Mouse (Mus musculus) stomach, postnatal 0 days (tissue): ENCODE results near the gene Ajap1. TPM values are rescaled to one million over a fixed set of nuclear protein-coding genes. Genes with fewer than 3 reads are reported as not detected.

Experiments used
- ATAC-seq: fragments of 200-750 bp; cut with Nextera tagmentation; 2 replicates; pipeline ENCODE4 v1.8.0; 2017; ENCODE audit not compliant: low FRiP score, low TSS enrichment
- DNase-seq: peaks from one replicate; pipeline ENCODE4 v3.0.0-alpha.2; 2016; ENCODE audit warnings: low spot score
- H3K27ac ChIP-seq: fragments of 300-500 bp; sonication (generic); replicated peaks from 2 replicates; pipeline ENCODE4 v1.5.1; 2014; ENCODE audit warnings: mild to moderate bottlenecking, control low read depth
- H3K27me3 ChIP-seq: fragments of 300-500 bp; sonication (generic); 2 replicates; pipeline ENCODE4 v1.6.1; 2014; ENCODE audit warnings: low read length; ENCODE audit not compliant: control insufficient read depth, insufficient read depth
- H3K36me3 ChIP-seq: fragments of 300-500 bp; sonication (generic); 2 replicates; pipeline ENCODE4 v1.6.1; 2014; ENCODE audit warnings: low read length, mixed read lengths; ENCODE audit not compliant: control insufficient read depth, insufficient read depth
- H3K4me1 ChIP-seq: fragments of 300-500 bp; sonication (generic); replicated peaks from 2 replicates; pipeline ENCODE4 v1.6.1; 2014; ENCODE audit warnings: antibody characterized with exemption; ENCODE audit not compliant: control insufficient read depth, insufficient read depth
- H3K4me2 ChIP-seq: fragments of 300-500 bp; sonication (generic); replicated peaks from 2 replicates; pipeline ENCODE4 v1.6.1; 2014; ENCODE audit warnings: low read depth, mild to moderate bottlenecking, control low read depth, moderate library complexity
- H3K4me3 ChIP-seq: fragments of 300-500 bp; sonication (generic); 2 replicates; pipeline ENCODE4 v1.5.1; 2014; ENCODE audit warnings: low read depth, low read length, control low read depth
- H3K9ac ChIP-seq: fragments of 300-500 bp; sonication (generic); 2 replicates; pipeline ENCODE4 v1.6.1; 2014; ENCODE audit warnings: mild to moderate bottlenecking, low read length, control low read depth, mixed read lengths
- H3K9me3 ChIP-seq: fragments of 300-500 bp; sonication (generic); 2 replicates; pipeline ENCODE4 v1.6.1; 2016; ENCODE audit warnings: low read length; ENCODE audit not compliant: control insufficient read depth
- CTCF ChIP-seq: IDR thresholded peaks from 2 replicates; pipeline ENCODE4 v1.5.1; 2016; ENCODE audit warnings: antibody characterized with exemption, low read depth, mild to moderate bottlenecking, moderate library complexity
- EP300 ChIP-seq: optimal IDR thresholded peaks from 2 replicates; pipeline ENCODE3; 2016; ENCODE audit warnings: antibody characterized with exemption
- whole genome bisulfite sequencing: fragments of 180-500 bp; shearing (Covaris S2); extraction: QIAGEN DNeasy Blood & Tissue Kit; methylation state at CpG from one replicate; pipeline ENCODE4 v1.1.7; 2014; 5-methylcytosine and 5-hydroxymethylcytosine counted together
- polyA plus RNA-seq: library from polyadenylated mRNA; unstranded; fragments of >200 nt; fragmentation: Nextera tagmentation; extraction: Ambion mirVana; gene quantifications from 2 replicates; pipeline ENCODE4 v1.2.1, GENCODE M21; 2015

The Ajap1 gene
- polyA plus RNA-seq, 1 experiment from 2014 or later, result 0.33 TPM

DNA sequence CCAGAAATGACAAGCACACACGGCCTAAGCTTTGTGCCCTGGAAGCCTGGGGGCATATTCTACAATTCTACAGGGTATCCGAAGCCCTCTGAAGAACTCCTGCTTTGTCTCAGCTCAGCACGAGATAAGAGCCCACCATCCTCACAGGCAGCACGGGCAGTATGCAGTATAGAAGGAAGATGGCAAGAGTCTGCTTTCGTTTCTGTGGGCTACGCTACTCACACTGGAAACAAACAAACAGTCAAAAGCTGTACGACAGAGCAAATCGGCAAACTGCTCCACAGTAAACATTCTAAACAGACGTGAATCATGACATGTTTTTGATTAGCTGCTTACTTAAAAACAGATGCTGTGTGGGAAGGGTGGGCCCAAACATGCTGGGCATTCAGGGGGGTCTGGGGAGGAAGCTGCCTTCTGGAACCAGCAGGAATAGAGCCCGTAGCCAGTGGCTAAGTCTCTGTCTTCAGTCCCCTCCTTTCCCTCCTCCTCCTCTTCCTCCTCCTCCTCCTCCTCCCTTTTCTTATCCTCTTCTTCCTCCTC, 113.9 kb downstream of the Ajap1 start:
- no peaks in the 10 kb centered on the region for H3K4me1 ChIP-seq
- no peaks in the 10 kb centered on the region for H3K36me3 ChIP-seq
- H3K27ac ChIP-seq, result no peak overlapping the region
- no peak for DNase-seq
- no peaks in the 10 kb centered on the region for H3K9me3 ChIP-seq
- H3K9ac ChIP-seq, result no peak overlapping the region
- no peak for ATAC-seq
- TF ChIP-seq CTCF (no peak), EP300 (no peak)
- WGBS, result 51% methylated on average over 10 of the region's 10 CpGs
- H3K4me3 ChIP-seq, result no peak overlapping the region
- no peaks in the 10 kb centered on the region for H3K27me3 ChIP-seq
- H3K4me2 ChIP-seq, result no peak overlapping the region

DNA sequence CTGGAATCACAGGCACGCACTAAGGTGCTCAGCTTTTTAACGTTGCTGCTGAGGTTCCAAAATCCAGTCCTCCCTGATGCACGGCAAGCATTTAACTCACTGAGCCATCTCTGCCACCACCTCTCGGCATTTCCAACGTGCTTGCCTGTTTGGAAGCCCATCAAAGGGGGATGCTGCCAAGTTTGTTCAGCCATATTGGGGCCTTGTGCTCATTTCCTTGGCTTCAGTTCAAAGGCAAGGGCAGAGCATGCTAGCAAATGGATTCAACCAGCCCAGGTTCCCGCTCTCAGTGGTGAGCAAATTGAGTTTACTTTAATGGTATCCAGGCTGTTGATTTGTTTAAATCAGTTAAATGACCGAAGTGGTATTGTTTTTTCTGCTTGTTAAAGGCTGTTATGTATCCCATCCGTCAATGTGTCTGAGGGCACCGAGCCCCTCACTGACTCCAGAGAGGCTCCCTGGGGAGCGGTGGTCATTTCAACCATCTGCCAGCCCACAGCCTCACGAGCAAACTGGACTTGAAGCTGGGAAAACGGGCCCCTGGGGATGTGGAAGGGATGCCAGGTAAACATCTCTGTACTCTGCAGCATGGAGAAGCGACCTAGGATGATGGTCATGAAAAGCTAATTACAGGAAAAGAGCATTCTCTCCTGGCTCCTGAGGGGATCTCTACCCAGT, 121.6 kb downstream of the Ajap1 start:
- no peaks in the 10 kb centered on the region for H3K9me3 ChIP-seq
- H3K4me2 ChIP-seq, result no peak overlapping the region
- H3K4me3 ChIP-seq, result no peak overlapping the region
- DNase-seq (no peak), ATAC-seq (no peak)
- H3K4me1 ChIP-seq, result no peaks in the 10 kb centered on the region
- TF ChIP-seq CTCF (no peak), EP300 (no peak)
- no peaks in the 10 kb centered on the region for H3K36me3 ChIP-seq
- H3K9ac ChIP-seq, result no peak overlapping the region
- no peaks in the 10 kb centered on the region for H3K27me3 ChIP-seq
- H3K27ac ChIP-seq, result no peak overlapping the region
- 42% methylated on average over 13 of the region's 13 CpGs for WGBS

- no peak for DNase-seq
- H3K36me3 ChIP-seq, result no peaks in the 10 kb centered on the region
- no peak overlapping the region for H3K9ac ChIP-seq
- no peak overlapping the region for H3K4me2 ChIP-seq
- H3K4me3 ChIP-seq, result no peak overlapping the region
- no peaks in the 10 kb centered on the region for H3K9me3 ChIP-seq
- H3K27me3 ChIP-seq, result no peaks in the 10 kb centered on the region
- no peak for ATAC-seq
- no peak overlapping the region for H3K27ac ChIP-seq
- TF ChIP-seq EP300 (no peak), CTCF (no peak)
- H3K4me1 ChIP-seq, result no peaks in the 10 kb centered on the region
- 47% methylated on average over 7 of the region's 7 CpGs for WGBS
Measured at GRCm38 (mm10) chr4:153358243-153358550, 124.4 kb downstream of the Ajap1 start.

GRCm38 (mm10) chr4:153357539-153358242, 124.9 kb downstream of the Ajap1 start:
- no peak for TF ChIP-seq CTCF
- no peak for TF ChIP-seq EP300
- DNase-seq (peak; percentile 47), ATAC-seq (no peak)
- Histone ChIP-seq H3K4me2 (no peak overlapping the region), H3K4me1 (no peaks in the 10 kb centered on the region), H3K27ac (no peak overlapping the region), H3K9me3 (no peaks in the 10 kb centered on the region), H3K9ac (no peak overlapping the region), H3K36me3 (no peaks in the 10 kb centered on the region), H3K27me3 (no peaks in the 10 kb centered on the region), H3K4me3 (no peak overlapping the region)
- 46% methylated on average over 9 of the region's 9 CpGs for WGBS

DNA sequence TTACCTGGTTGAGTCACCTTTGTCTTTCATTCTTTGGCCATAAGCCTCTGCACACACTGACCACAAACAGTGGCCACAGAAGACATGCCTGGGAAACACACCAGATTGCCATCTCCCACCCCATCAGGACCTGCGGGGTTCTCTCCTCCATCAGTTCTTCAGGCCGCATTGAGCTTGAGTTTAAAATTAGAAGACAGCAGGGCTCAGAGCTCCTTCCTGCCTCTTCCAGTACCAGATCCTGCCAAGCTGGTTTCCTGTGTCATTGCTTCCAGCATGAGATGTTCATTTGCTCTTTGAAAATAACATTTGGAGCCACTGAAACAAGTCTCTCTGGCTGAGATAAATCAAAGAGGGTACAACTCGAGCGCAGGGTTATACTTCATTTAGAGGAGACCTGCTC, 126.4 kb downstream of the Ajap1 start:
- ATAC-seq, result no peak
- Histone ChIP-seq H3K27me3 (no peaks in the 10 kb centered on the region), H3K27ac (no peak overlapping the region), H3K4me1 (no peaks in the 10 kb centered on the region), H3K4me3 (no peak overlapping the region), H3K9me3 (no peaks in the 10 kb centered on the region), H3K4me2 (no peak overlapping the region), H3K36me3 (no peaks in the 10 kb centered on the region), H3K9ac (no peak overlapping the region)
- TF ChIP-seq EP300, result no peak
- no peak for TF ChIP-seq CTCF
- DNase-seq, result no peak
- 88% methylated on average over 4 of the region's 4 CpGs for WGBS

- Histone ChIP-seq H3K4me3 (no peak overlapping the region), H3K27ac (no peak overlapping the region), H3K27me3 (no peaks in the 10 kb centered on the region), H3K36me3 (no peaks in the 10 kb centered on the region), H3K9me3 (no peaks in the 10 kb centered on the region), H3K4me2 (no peak overlapping the region), H3K9ac (no peak overlapping the region), H3K4me1 (no peaks in the 10 kb centered on the region)
- TF ChIP-seq EP300 (no peak), CTCF (peak; percentile 19; the same call in 1 of the 2 replicates)
- ATAC-seq (no peak), DNase-seq (no peak)
- WGBS, result 97% methylated on average over 2 of the region's 3 CpGs
Measured at GRCm38 (mm10) chr4:153344999-153345398, 137.6 kb downstream of the Ajap1 start.
